ENCODE assay signal across 8 mouse cellular contexts in the genomic region with DNA sequence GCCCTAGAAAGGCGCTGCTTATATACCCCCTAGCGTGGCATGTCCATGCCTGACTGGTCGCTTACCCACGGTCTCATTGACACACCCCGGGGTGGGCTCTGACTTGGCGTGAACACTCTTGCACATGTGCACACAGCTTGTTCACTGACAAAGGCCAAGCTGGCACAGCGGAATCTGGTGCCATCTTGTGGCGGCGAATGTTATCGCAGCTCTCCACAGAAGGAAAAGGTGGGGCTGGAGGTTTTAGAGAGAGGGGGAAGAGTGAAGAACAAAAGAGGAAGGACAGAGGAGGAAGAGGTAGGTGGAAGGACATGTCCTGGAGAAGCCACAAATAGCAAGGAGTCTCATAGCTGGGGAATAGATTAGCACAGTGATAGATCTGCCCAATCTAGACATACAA. TPM values are rescaled to one million over a fixed set of nuclear protein-coding genes. Genes with fewer than 3 reads are reported as not detected.
A peak's percentile ranks its signal among the peaks of the same experiment; 100 is the strongest.
DNase-seq lines count a peak whose midpoint lies in the region; ATAC-seq lines count a peak whose summit lies in the region.

No protein-coding gene starts in this region.

- ATAC-seq in liver, embryonic 11.5 days (replicated peaks; ENCODE audit: low FRiP score) = no peak
- ATAC-seq in neural tube, embryonic 12.5 days (ENCODE audit: low FRiP score, low read depth) = 0 out of 2 replicates have a peak, but pooled peaks have one; percentile 58

- DNase-seq in ovary, postnatal 10 days (ENCODE audit: low spot score) = peak; percentile 24
- DNase-seq in ovary, adult 18-20 months (ENCODE audit: low spot score) = no peak
- DNase-seq in cerebellum, postnatal 25 days = peak; percentile 93 to 95
- DNase-seq in gastrocnemius, adult 8-10 months (ENCODE audit: low spot score in 2 of 2) = peak; percentile 42 to 43
- DNase-seq in kidney, adult 8-10 months = peak; percentile 57 to 71
- DNase-seq in liver, embryonic 11.5 days (ENCODE audit: low spot score) = peak; percentile 40
- peak; percentile 41 to 53 for DNase-seq in thymus, adult 18-20 months

- H3K27ac ChIP-seq in liver, embryonic 11.5 days (ENCODE audit: low read depth, low read length) = no peak overlapping the region
- no peak overlapping the region for H3K27ac ChIP-seq in neural tube, embryonic 12.5 days

- H3K27me3 ChIP-seq in liver, embryonic 11.5 days (replicated peaks; ENCODE audit: control insufficient read depth, insufficient read depth, low read length) = no peaks in the 10 kb centered on the region
- no peaks in the 10 kb centered on the region for H3K27me3 ChIP-seq in neural tube, embryonic 12.5 days (replicated peaks)

- H3K9ac ChIP-seq in liver, embryonic 11.5 days (ENCODE audit: low read depth, low read length) = no peak overlapping the region
- no peak overlapping the region for H3K9ac ChIP-seq in neural tube, embryonic 12.5 days

- no peak overlapping the region for H3K4me2 ChIP-seq in liver, embryonic 11.5 days
- H3K4me2 ChIP-seq in neural tube, embryonic 12.5 days (replicated peaks) = no peak overlapping the region

- H3K4me1 ChIP-seq in liver, embryonic 11.5 days (replicated peaks; ENCODE audit: control insufficient read depth, insufficient read depth, low read length) = no peaks in the 10 kb centered on the region
- H3K4me1 ChIP-seq in neural tube, embryonic 12.5 days = no peaks in the 10 kb centered on the region

- 43% methylated on average over 10 of the region's 10 CpGs for WGBS in liver, embryonic 11.5 days
- WGBS in neural tube, embryonic 12.5 days = 31% methylated on average over 10 of the region's 10 CpGs

- peaks cover 2% of the 10 kb centered on the region for H3K9me3 ChIP-seq in liver, embryonic 11.5 days (ENCODE audit: control insufficient read depth, low read length)
- peaks cover 27% of the 10 kb centered on the region; the same call in 1 of the 2 replicates for H3K9me3 ChIP-seq in neural tube, embryonic 12.5 days

- no peaks in the 10 kb centered on the region for H3K36me3 ChIP-seq in liver, embryonic 11.5 days (ENCODE audit: control insufficient read depth, insufficient read depth, low read length)
- H3K36me3 ChIP-seq in neural tube, embryonic 12.5 days = no peaks in the 10 kb centered on the region

- no peak overlapping the region for H3K4me3 ChIP-seq in liver, embryonic 11.5 days (ENCODE audit: low read depth, low read length)
- H3K4me3 ChIP-seq in neural tube, embryonic 12.5 days = no peak overlapping the region

RNA-seq across cellular contexts. Expression of a gene that starts 18.1 kb away (rescaled TPM):
- 1 to 10 TPM; 5.7 to 7.0 (median 6.4) TPM for total RNA-seq in gastrocnemius, adult 8-10 months (2022)
- polyA plus RNA-seq in liver, embryonic 11.5 days (2014; fragmentation: Nextera tagmentation; extraction: Ambion mirVana) = 67.9 and 68.3 TPM in 2 replicates
- polyA plus RNA-seq in neural tube, embryonic 12.5 days (2016; fragmentation: Nextera tagmentation; extraction: Ambion mirVana) = 55.6 and 57.8 TPM in 2 replicates

RNA-seq across cellular contexts. Expression of a gene that starts 28.9 kb away (rescaled TPM):
- not detected for total RNA-seq in gastrocnemius, adult 8-10 months (2022)
- polyA plus RNA-seq in liver, embryonic 11.5 days (2014; fragmentation: Nextera tagmentation; extraction: Ambion mirVana) = 24.1 and 27.6 TPM in 2 replicates
- 384 and 439 TPM in 2 replicates for polyA plus RNA-seq in neural tube, embryonic 12.5 days (2016; fragmentation: Nextera tagmentation; extraction: Ambion mirVana)

RNA-seq across cellular contexts. Expression of a gene that starts 41.4 kb away (rescaled TPM):
- total RNA-seq in gastrocnemius, adult 8-10 months (2022) = under 1 TPM; 0.16 to 0.24 (median 0.20) TPM
- polyA plus RNA-seq in liver, embryonic 11.5 days (2014; fragmentation: Nextera tagmentation; extraction: Ambion mirVana) = 0.04 and 0.09 TPM in 2 replicates
- polyA plus RNA-seq in neural tube, embryonic 12.5 days (2016; fragmentation: Nextera tagmentation; extraction: Ambion mirVana) = 3.7 and 4.1 TPM in 2 replicates

Comparison
In these comparisons a context has a peak if more than half of its experiments do, and no peak if none do; other contexts are left out.
1. RNA of a gene that starts 28.9 kb away (polyA plus RNA-seq): 384 to 439 TPM in neural tube, embryonic 12.5 days; 24.1 to 27.6 TPM in liver, embryonic 11.5 days; every median in the first group is over 10 times any median in the second.